Mouse (Mus musculus): Measurements from ENCODE around the gene Gm20449. TPM values are rescaled to one million over a fixed set of nuclear protein-coding genes. Genes with fewer than 3 reads are reported as not detected.
A peak's percentile ranks its signal among the peaks of the same experiment; 100 is the strongest.
"Not testable (repeated sequence)": the region's sequence is repeated elsewhere in the genome, so short reads cannot be mapped to it uniquely, and the experiment has no call there.

Gm20449 gene
- under 1 TPM; 0.17 to 0.33 TPM for total RNA-seq (2021)

- DNase-seq = peak; percentile 99
Measured at GRCm38 (mm10) chr7:41499389-41500049, at the start of gene Gm20449, which contains the start of gene AW146154. Gm20449 (minus strand) TSS chr7:41499417. AW146154 (minus strand) TSS chr7:41499890.

DNA sequence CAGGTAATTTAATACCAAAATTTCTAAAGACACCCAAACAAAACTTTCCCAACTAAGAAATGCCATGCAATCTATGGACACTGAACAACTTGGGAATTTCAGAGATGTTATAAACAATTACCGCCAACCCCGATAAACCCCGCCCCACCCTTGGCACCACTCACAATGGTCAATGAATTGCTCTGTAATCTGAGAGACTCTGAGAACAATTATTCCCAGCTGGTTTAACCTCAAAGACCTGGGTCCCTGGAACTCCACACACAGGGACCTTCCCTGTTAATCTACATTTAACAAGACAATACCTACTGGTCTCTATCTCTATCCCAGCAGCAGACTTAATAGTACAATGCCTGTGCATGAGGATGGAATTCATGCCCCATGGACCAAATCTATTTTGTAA is 13.5 kb upstream of the Gm20449 start:
- DNase-seq = no peak

DNA sequence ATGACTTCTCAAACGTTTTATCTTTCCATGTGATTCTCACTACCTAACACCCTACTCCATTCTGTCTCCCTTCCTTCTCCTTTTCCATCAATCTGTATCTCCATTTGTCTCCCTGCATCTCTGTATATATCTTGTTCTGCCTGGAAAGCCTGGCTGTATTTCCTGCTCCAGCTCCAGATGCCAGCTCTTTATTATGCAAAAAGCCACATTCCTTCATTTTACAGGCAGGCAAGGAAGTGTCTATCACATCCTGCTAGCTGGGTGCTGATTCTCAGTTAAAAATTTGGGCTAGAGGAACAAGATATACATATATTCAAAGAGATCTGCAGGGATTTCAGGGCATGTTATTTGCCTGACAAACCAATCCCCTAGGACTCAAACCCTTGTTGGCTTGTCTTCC is 13.0 kb upstream of the Gm20449 start:
- DNase-seq = no peak

- DNase-seq = no peak
Measured at GRCm38 (mm10) chr7:41502402-41502801, 3.2 kb upstream of the Gm20449 start.

DNA sequence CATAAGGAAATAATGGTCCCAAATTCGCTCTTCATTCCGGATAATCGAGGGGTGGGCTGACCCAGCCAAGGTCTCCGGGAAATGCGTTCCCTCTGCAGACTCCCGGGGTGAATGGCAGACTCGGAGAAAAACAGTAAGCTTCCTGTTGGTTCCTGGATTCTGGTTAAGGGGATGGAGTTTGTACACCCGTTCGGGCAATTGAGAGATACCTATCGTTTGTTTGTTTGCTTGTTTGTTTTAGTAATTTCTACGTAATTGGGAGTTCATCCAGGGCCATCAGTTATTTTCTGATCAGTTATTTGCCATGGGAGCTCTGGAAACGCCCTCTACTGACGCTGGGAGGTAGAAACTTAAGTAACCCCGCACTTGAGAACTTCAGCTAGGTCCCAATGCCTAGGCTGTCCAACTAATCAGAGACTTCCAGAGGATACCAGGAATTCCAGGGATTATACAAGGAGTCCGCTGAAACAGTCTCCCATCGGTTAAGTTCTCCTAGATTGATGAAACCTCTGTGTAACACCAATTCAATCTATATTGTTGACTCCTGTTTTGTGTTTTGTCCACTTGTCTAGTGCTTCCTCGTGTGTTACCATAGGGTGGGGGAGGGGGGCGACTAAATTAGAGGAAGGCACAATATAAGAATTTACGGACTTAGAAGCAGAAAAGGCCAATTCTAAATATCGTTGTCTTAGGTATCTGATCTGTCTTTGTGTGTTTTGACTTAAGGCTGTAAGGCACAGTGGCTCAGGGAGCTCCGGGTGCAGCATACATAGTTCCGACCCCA is 1.1 kb upstream of the Gm20449 start:
- DNase-seq = peak; percentile 56 to 60

DNA sequence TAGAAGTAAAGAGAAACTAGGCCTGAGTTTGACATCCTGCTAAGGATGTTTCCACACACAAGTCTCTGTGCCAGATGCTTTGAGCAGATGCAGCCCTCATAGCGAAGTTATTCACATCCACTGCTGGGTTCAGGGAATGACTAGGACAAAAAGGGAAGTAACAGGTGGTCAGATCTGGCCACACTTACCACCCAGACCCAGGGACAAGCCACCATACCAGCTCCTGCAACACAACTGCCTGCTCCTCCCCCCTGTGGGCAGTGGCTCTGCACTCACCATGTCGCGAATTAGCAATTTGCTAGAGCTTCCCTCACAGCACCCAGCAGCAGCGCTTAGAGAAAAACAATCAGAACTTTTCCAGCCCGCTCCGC is 214 bp downstream of the Gm20449 start:
- not testable (repeated sequence) for DNase-seq

DNA sequence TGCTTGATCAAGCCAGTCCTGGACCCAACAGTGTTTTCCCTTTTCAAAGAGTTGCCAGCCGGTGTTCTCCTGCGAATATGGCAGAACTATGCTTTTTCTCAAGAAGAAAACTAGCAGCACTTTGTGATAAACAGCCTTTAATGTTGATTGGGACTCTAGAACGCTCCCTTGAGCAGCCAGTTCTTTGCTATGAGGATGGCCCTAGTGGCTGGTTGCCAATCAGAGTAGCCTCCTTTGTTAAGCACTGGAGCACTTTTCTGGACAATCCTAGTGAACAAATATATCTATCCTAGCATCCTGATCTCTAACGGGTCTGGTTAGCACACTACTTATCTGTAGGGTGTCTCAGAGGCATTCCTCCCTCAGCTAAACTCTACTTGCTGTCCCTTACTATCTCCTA is 753 bp downstream of the Gm20449 start:
- DNase-seq = not testable (repeated sequence)

GRCm38 (mm10) chr7:41497871-41498270 is 1.3 kb downstream of the Gm20449 start:
- DNase-seq = no peak

DNA sequence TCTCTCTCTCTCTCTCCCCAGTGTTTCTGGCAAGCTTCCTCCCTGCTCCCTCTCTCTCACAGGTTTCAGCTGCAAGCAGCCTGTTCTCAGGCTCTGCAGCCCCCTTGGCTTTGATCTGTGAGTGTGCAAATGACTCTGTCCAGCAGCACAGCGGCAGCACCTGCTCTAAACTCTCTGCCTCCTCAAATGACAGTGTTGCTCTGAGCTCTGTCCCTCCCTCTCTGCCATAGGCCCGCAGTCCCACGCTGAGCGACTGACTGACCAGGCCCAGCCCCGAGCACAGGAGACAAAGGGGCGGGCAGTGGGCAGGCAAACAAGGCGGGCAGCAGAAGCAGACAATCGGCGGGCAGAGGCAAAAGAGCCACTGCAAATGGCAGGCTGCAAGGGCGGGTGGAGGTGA is 47.4 kb downstream of the Gm20449 start:
- DNase-seq = no peak

GRCm38 (mm10) chr7:41448596-41448995 is 50.6 kb downstream of the Gm20449 start, which contains the start of gene Vmn2r57:
Vmn2r57 (minus strand) TSS chr7:41448696.
- not testable (repeated sequence) for DNase-seq

GRCm38 (mm10) chr7:41394130-41394529 is 105.1 kb downstream of the Gm20449 start:
- DNase-seq = no peak

- DNase-seq = peak; percentile 75 to 78
Measured at GRCm38 (mm10) chr7:41393048-41393971, 105.9 kb downstream of the Gm20449 start, which contains the start of gene AI987944. AI987944 (minus strand) TSS chr7:41393379.

Other genes starting within 250 kb of the Gm20449 start
- 10 to 100 TPM; 12.0 to 12.4 TPM for gene AI987944, start 106.0 kb downstream of the Gm20449 start, total RNA-seq (2021)
- gene Vmn2r57, start 50.7 kb downstream of the Gm20449 start, total RNA-seq (2021) = under 1 TPM; 0.35 TPM
- gene AW146154, start 473 bp upstream of the Gm20449 start, total RNA-seq (2021) = 10 to 100 TPM in 1 of 2 experiments, 1 to 10 TPM in 1; 8.6 to 11.1 TPM
- gene Gm6871, start 74.2 kb upstream of the Gm20449 start, total RNA-seq (2021) = not detected
- 10 to 100 TPM; 32.1 to 41.3 TPM for gene 2610021A01Rik, start 99.8 kb upstream of the Gm20449 start, total RNA-seq (2021)
- gene Zfp788, start 133.8 kb upstream of the Gm20449 start, total RNA-seq (2021) = 10 to 100 TPM; 34.8 to 37.8 TPM